Mouse (Mus musculus) cerebellum, adult 9-10 months (tissue): ENCODE results near the gene Spint3.

Source experiments
- DNase-seq: peaks from one replicate; pipeline ENCODE4 v3.0.0; 2022

Spint3 gene

GRCm38 (mm10) chr2:164549963-164550894 is 23.0 kb downstream of the Spint3 start:
- no peak for DNase-seq

DNA sequence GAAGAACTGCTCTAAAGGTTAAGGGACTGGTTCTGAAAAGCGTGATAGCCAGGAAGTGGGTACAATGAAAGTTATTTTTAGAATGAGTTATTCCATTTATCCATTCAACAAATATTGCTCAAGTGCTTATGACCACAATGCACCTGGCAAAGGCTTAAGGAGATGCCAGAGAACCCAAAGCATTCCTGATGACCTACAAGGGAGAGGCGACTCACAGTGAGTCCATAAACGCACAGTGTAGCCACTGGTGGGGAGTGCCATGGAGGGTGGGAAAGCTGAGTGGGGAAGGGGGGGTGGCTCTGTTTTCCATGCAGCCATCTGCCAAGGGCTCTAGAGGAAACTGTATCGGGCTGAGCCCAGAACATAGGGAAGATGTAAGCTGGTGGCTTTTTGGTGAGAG is 23.9 kb downstream of the Spint3 start:
- no peak for DNase-seq

DNA sequence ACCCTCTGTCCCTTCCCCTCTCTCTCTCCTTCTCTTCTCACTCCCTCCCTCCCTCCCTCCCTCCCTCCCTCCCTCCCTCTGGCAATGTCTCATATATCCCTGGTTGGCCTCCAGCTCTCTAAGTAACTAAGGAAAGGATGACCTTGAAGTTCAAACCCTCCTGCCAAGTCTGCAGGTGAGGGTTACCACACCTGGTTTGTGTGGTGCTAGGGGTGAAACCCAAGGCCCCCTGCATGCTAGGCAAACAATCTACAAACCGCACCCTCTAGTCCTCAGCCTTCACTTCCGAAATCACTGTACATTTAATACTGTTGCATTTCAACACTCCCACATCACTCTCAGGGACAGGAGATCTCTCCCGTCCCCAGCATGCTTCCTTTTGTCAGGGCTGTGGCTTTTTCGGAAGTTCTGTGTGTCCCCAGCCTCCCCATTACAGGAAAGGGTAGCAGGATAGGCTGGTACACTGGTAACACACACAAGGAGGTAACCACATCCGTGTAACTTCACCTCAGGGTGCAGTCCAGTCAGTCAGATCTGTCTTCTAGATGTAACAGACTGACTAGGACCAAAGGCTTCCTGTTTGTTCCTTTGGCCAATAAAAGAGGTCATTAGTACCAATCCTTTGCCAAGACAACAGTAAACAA is 28.7 kb downstream of the Spint3 start:
- no peak for DNase-seq

DNA sequence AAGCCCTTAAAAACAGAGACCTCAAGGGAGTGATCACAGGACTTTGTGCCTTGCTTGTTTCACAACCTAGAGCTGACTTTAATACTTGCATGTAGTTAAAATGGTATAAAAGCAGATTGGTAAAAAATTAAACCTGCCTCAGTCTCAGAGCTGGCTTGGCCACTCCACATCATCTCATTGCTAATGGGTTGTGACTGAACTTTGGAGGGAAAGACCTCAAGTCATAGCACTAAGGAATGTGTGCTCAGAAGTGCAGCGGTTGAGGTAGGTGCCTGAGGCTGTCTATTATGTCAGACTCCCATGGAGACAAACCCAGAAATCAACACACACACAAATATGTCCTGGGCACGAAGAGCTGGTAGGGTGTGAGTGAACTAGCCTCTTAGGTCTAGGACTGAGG is 29.5 kb downstream of the Spint3 start:
- DNase-seq: no peak

DNA sequence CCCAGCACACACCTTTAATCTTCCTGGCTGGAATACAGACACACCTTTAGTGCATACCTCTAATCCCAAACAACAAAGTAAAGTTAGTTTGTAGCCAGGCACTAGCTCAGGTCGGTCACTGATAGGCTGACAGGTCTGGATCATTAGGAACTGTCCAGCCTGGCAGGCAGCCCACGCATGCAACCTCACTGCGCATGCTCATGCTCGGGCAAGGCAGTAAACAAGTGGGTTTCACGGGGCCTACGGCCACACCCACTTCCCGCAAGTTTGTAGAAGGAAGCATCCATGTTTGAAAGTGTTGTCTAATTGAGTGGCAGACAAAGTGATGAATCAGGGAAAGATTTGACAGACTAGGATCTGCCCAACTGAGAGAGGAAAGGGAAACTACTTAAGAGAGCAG is 30.7 kb downstream of the Spint3 start:
- DNase-seq: no peak

- no peak for DNase-seq
These were observed 31.1 kb downstream of the Spint3 start for GRCm38 (mm10) chr2:164542132-164542531.

DNA sequence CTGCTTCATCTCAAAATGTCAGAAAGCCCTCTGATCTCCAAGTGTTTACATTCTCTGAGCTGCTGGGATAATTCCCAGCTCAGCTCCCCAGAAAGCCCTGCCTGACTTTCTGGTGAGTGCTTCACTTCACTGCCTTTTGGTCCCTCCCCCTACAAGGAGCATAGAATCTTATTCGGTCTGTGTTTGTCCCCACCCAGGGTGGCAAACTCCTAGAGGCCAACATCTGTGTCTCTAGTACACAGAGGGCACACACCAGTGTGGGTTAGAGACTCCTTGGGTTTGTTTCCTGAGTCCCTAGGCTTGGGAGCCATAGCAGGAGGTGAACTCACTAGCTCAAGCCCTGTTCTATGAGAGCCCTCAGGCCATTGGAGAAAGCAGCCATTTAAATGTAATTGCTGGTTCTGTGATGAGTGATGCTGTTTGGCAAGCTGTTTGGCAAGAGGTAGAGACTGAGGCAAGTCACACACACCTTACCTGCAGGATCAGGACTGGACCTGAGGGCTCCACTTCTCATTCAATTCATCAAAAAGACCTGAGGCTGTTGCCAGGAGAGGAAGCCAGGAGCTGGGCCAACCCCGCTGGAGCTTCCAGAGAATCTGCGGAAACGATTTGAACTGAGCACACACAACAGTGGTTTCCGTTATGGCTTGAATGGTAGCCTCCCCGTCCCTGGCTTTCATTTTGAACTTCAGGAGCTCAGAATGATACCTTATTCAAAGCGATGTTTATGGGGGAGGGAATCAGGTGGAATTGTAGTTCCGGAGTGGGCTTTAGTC is 32.4 kb downstream of the Spint3 start:
- DNase-seq: no peak

DNA sequence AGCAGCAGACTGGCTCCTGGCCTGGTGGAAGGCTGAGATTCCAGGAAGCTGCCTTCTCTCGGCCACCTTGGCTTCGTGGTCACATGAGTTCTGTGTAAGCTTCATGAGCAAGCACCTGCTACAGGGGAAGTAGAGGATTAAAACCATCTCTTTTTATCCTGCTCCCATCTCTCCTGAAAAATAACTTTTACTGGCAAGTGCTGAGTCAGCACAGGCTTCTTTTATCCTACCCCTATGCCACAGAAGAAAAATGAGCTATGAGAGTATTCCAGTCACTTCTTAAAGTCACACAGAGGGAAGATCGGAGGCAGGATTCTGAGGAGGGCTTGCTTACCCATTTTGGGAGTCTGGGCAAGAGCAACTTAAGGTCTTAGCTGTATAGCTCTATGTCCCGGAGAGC is 36.3 kb downstream of the Spint3 start:
- no peak for DNase-seq

GRCm38 (mm10) chr2:164534315-164534714 is 38.9 kb downstream of the Spint3 start:
- no peak for DNase-seq

GRCm38 (mm10) chr2:164531169-164531568 is 42.1 kb downstream of the Spint3 start:
- peak; percentile 74 for DNase-seq

- no peak for DNase-seq
These were observed 44.7 kb downstream of the Spint3 start for GRCm38 (mm10) chr2:164528557-164528956.

GRCm38 (mm10) chr2:164523301-164523773 is 49.9 kb downstream of the Spint3 start:
- no peak for DNase-seq

- no peak for DNase-seq
These were observed 51.0 kb downstream of the Spint3 start for GRCm38 (mm10) chr2:164522280-164522679.

DNA sequence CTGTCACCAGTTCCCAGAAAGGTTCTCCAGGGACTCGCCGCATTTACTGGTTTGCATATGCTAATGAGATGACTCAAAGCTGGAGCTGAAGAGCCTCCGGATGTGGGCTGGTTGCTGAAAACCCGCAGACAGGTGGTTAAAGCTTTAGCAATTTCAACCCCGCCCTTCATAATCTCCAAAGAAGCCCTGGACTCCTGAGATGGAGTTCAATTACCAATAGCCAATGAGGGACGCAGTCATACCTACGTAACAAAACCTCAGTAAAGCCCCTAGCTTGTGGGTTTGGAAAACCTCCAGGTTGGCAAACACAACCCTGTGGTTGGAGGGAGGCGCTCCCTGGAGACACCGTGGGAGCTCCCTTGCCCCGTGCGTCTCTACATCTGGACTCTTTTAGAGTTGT is 51.4 kb downstream of the Spint3 start:
- DNase-seq: no peak

GRCm38 (mm10) chr2:164520782-164521181 is 52.5 kb downstream of the Spint3 start:
- DNase-seq: peak; percentile 20
